Mouse (Mus musculus) thymus, adult 2 months (tissue): ENCODE results near the gene Gldc.

Source experiments
- CTCF ChIP-seq: fragments of 200-500 bp; IDR thresholded peaks from 2 replicates; pipeline ENCODE4 v1.5.1; 2012; ENCODE audit warnings: mild to moderate bottlenecking, control low read depth, low read length, moderate library complexity, borderline replicate concordance; ENCODE audit not compliant: control insufficient read depth, poor library complexity, insufficient read depth; ENCODE audit errors: extremely low read depth
- POLR2A ChIP-seq: fragments of 200-500 bp; IDR thresholded peaks from 2 replicates; pipeline ENCODE4 v1.6.1; 2012; ENCODE audit warnings: mild to moderate bottlenecking, low read length, control low read depth, moderate library complexity; ENCODE audit not compliant: control insufficient read depth, poor library complexity, insufficient read depth; ENCODE audit errors: extremely low read depth

DNA sequence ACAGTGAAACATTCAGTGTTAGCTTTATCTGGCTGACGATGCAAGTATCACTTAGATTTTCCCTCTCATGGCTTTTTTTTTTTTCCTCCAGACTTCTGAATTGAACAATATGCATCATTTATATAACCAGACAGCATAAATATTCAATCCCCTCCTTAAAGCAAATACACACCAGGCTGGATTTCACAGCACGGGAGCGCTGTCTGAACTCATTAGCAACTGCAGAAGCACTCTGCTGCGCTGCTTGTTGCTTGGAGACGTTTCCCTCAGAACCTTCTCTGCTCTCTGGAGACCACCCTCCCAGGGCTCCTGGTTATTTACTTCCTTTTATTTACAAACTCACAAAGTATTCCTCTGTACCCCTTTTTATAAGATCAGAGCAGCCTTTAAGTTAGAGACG is 66.1 kb downstream of the Gldc start:
- no peak for TF ChIP-seq CTCF
- TF ChIP-seq POLR2A, result no peak
